Mouse (Mus musculus) lung, embryonic 15.5 days (tissue): ENCODE results near the gene Apol8. TPM values are rescaled to one million over a fixed set of nuclear protein-coding genes. Genes with fewer than 3 reads are reported as not detected.
"Not testable (repeated sequence)": the region's sequence is repeated elsewhere in the genome, so short reads cannot be mapped to it uniquely, and the experiment has no call there.

Experiments
- ATAC-seq: fragments of 200-750 bp; cut with Nextera tagmentation; 2 replicates; pipeline ENCODE4 v1.8.0; 2017; ENCODE audit warnings: moderate number of reproducible peaks, borderline replicate concordance; ENCODE audit not compliant: low FRiP score, low TSS enrichment; ENCODE audit errors: extremely low read depth
- H3K27ac ChIP-seq: fragments of 300-500 bp; sonication (generic); 2 replicates; pipeline ENCODE4 v1.5.1; 2015; ENCODE audit warnings: moderate library complexity, mild to moderate bottlenecking, inconsistent platforms
- H3K27me3 ChIP-seq: fragments of 300-500 bp; sonication (generic); 2 replicates; pipeline ENCODE4 v1.6.1; 2015; ENCODE audit warnings: inconsistent platforms
- H3K36me3 ChIP-seq: fragments of 300-500 bp; sonication (generic); 2 replicates; pipeline ENCODE4 v1.6.1; 2015; ENCODE audit warnings: inconsistent platforms
- H3K4me1 ChIP-seq: fragments of 300-500 bp; sonication (generic); 2 replicates; pipeline ENCODE4 v1.6.1; 2015; ENCODE audit warnings: inconsistent platforms
- H3K4me2 ChIP-seq: fragments of 300-500 bp; sonication (generic); 2 replicates; pipeline ENCODE4 v1.6.1; 2015; ENCODE audit warnings: inconsistent platforms, mild to moderate bottlenecking, moderate library complexity
- H3K4me3 ChIP-seq: fragments of 300-500 bp; sonication (generic); 2 replicates; pipeline ENCODE4 v1.5.1; 2015; ENCODE audit warnings: mild to moderate bottlenecking, inconsistent platforms
- H3K9ac ChIP-seq: fragments of 300-500 bp; sonication (generic); 2 replicates; pipeline ENCODE4 v1.6.1; 2015; ENCODE audit warnings: inconsistent platforms
- H3K9me3 ChIP-seq: fragments of 300-500 bp; sonication (generic); 2 replicates; pipeline ENCODE4 v1.6.1; 2016; ENCODE audit warnings: inconsistent platforms
- WGBS: fragments of 180-500 bp; shearing (Covaris S2); methylation state at CpG from one replicate; pipeline ENCODE4 v1.1.7; 2015; 5-methylcytosine and 5-hydroxymethylcytosine counted together
- polyA plus RNA-seq: library from polyadenylated mRNA; unstranded; fragments of >200 nt; fragmentation: Nextera tagmentation; extraction: Ambion mirVana; gene quantifications from 2 replicates; pipeline ENCODE4 v1.2.1, GENCODE M21; 2015

Gene Apol8
- polyA plus RNA-seq, 1 experiment from 2014 or later: not detected

GRCm38 (mm10) chr15:77744632-77745031, 12.2 kb downstream of the Apol8 start:
- ATAC-seq: no peak
- H3K27me3 ChIP-seq: no peaks in the 10 kb centered on the region
- H3K9ac ChIP-seq: no peak overlapping the region
- no peaks in the 10 kb centered on the region for H3K4me1 ChIP-seq
- H3K36me3 ChIP-seq: no peaks in the 10 kb centered on the region
- H3K27ac ChIP-seq: no peak overlapping the region
- no peak overlapping the region for H3K4me2 ChIP-seq
- H3K4me3 ChIP-seq: no peak overlapping the region
- WGBS: 22% methylated on average over 5 of the region's 5 CpGs
- no peaks in the 10 kb centered on the region for H3K9me3 ChIP-seq

- H3K9ac ChIP-seq, H3K4me1 ChIP-seq, H3K36me3 ChIP-seq, H3K4me2 ChIP-seq, H3K9me3 ChIP-seq, H3K4me3 ChIP-seq, ATAC-seq, H3K27me3 ChIP-seq, H3K27ac ChIP-seq: not testable (repeated sequence)
- WGBS: 76% methylated on average over 6 of the region's 6 CpGs
Observed at GRCm38 (mm10) chr15:77741556-77741955, 15.2 kb downstream of the Apol8 start.

- ATAC-seq: no peak
- 66% methylated on average over 9 of the region's 9 CpGs for WGBS
- Histone ChIP-seq H3K4me1 (no peaks in the 10 kb centered on the region), H3K4me3 (no peak overlapping the region), H3K27me3 (no peaks in the 10 kb centered on the region), H3K9me3 (no peaks in the 10 kb centered on the region), H3K27ac (no peak overlapping the region), H3K4me2 (no peak overlapping the region), H3K36me3 (no peaks in the 10 kb centered on the region), H3K9ac (no peak overlapping the region)
Observed at GRCm38 (mm10) chr15:77740511-77741297, 16.1 kb downstream of the Apol8 start.

- H3K36me3 ChIP-seq, H3K27ac ChIP-seq, H3K4me2 ChIP-seq, H3K4me1 ChIP-seq, H3K4me3 ChIP-seq, H3K9me3 ChIP-seq, H3K9ac ChIP-seq, H3K27me3 ChIP-seq, ATAC-seq: not testable (repeated sequence)
- WGBS: 47% methylated on average over 4 of the region's 4 CpGs
Observed at GRCm38 (mm10) chr15:77733903-77734302, 22.9 kb downstream of the Apol8 start.

- H3K36me3 ChIP-seq, H3K4me3 ChIP-seq, H3K4me2 ChIP-seq, H3K27ac ChIP-seq, ATAC-seq, H3K9ac ChIP-seq, H3K9me3 ChIP-seq, H3K27me3 ChIP-seq, H3K4me1 ChIP-seq: not testable (repeated sequence)
- WGBS: 37% methylated on average over 8 of the region's 8 CpGs
Observed at GRCm38 (mm10) chr15:77733380-77733779, 23.4 kb downstream of the Apol8 start.

- H3K4me1 ChIP-seq, H3K4me2 ChIP-seq, H3K9ac ChIP-seq, ATAC-seq, H3K4me3 ChIP-seq, H3K9me3 ChIP-seq, H3K36me3 ChIP-seq, H3K27ac ChIP-seq, H3K27me3 ChIP-seq: not testable (repeated sequence)
- WGBS: 69% methylated on average over 10 of the region's 10 CpGs
Observed at GRCm38 (mm10) chr15:77732851-77733250, 24.0 kb downstream of the Apol8 start.

GRCm38 (mm10) chr15:77731605-77732004, 25.2 kb downstream of the Apol8 start:
- Histone ChIP-seq H3K4me1 (no peaks in the 10 kb centered on the region), H3K27ac (no peak overlapping the region)

GRCm38 (mm10) chr15:77728739-77729138, 28.1 kb downstream of the Apol8 start, which contains the start of gene Apol9b:
Gene Apol9b (plus strand): TSS chr15:77729039.
- H3K4me3 ChIP-seq, H3K36me3 ChIP-seq, H3K27me3 ChIP-seq, ATAC-seq, H3K9me3 ChIP-seq, H3K9ac ChIP-seq, H3K4me1 ChIP-seq, H3K27ac ChIP-seq, H3K4me2 ChIP-seq: not testable (repeated sequence)
- 67% methylated on average over 1 of the region's 4 CpGs for WGBS

More at GRCm38 (mm10) chr15:77731605-77732004, 25.2 kb downstream of the Apol8 start:
- H3K9ac ChIP-seq: no peak overlapping the region
- H3K27me3 ChIP-seq: no peaks in the 10 kb centered on the region
- ATAC-seq: no peak
- no peaks in the 10 kb centered on the region for H3K9me3 ChIP-seq
- WGBS: 84% methylated on average over 5 of the region's 5 CpGs
- no peaks in the 10 kb centered on the region for H3K36me3 ChIP-seq
- H3K4me3 ChIP-seq: no peak overlapping the region
- H3K4me2 ChIP-seq: no peak overlapping the region

GRCm38 (mm10) chr15:77727745-77728144, 29.1 kb downstream of the Apol8 start:
- 70% methylated on average over 3 of the region's 3 CpGs for WGBS

GRCm38 (mm10) chr15:77727139-77727538, 29.7 kb downstream of the Apol8 start:
- not testable (repeated sequence) for H3K9ac ChIP-seq, ATAC-seq
- WGBS: 4% methylated on average over 3 of the region's 3 CpGs

More at GRCm38 (mm10) chr15:77727745-77728144, 29.1 kb downstream of the Apol8 start:
- ATAC-seq, H3K4me3 ChIP-seq, H3K9ac ChIP-seq, H3K9me3 ChIP-seq, H3K4me2 ChIP-seq, H3K27me3 ChIP-seq, H3K36me3 ChIP-seq, H3K27ac ChIP-seq, H3K4me1 ChIP-seq: not testable (repeated sequence)

GRCm38 (mm10) chr15:77725393-77726020, 31.3 kb downstream of the Apol8 start:
- H3K27ac ChIP-seq, H3K27me3 ChIP-seq, H3K4me3 ChIP-seq, H3K4me2 ChIP-seq, H3K4me1 ChIP-seq, H3K36me3 ChIP-seq, H3K9ac ChIP-seq, ATAC-seq, H3K9me3 ChIP-seq: not testable (repeated sequence)
- WGBS: 62% methylated on average over 6 of the region's 6 CpGs

More at GRCm38 (mm10) chr15:77727139-77727538, 29.7 kb downstream of the Apol8 start:
- H3K27me3 ChIP-seq, H3K9me3 ChIP-seq, H3K36me3 ChIP-seq, H3K4me2 ChIP-seq, H3K27ac ChIP-seq, H3K4me1 ChIP-seq, H3K4me3 ChIP-seq: not testable (repeated sequence)

GRCm38 (mm10) chr15:77724208-77724911, 32.4 kb downstream of the Apol8 start:
- 21% methylated on average over 2 of the region's 10 CpGs for WGBS
- H3K4me2 ChIP-seq, H3K27me3 ChIP-seq, H3K9ac ChIP-seq, H3K4me1 ChIP-seq, H3K36me3 ChIP-seq, H3K4me3 ChIP-seq, H3K9me3 ChIP-seq, ATAC-seq, H3K27ac ChIP-seq: not testable (repeated sequence)
